Mouse (Mus musculus) CH12.LX (cell line): ENCODE measurements at regions not wholly inside any gene's neighbourhood (a gene's known extent, or its start where the extent isn't known, plus 50 kb on each side); places are given as distances from the start of the nearest gene placed in this dataset.

Experiments used
- DNase-seq: peaks from one replicate; pipeline ENCODE4 v3.0.0-alpha.2; 2013; ENCODE audit errors: extremely low read depth
- H3K27ac ChIP-seq: 2 replicates; pipeline ENCODE4 v1.5.1; 2012; ENCODE audit warnings: low read depth, mild to moderate bottlenecking, control low read depth, moderate library complexity; ENCODE audit not compliant: insufficient read depth
- H3K27me3 ChIP-seq: replicated peaks from 2 replicates; pipeline ENCODE3; 2012; ENCODE audit warnings: inconsistent platforms
- H3K36me3 ChIP-seq, 2 experiments: replicated peaks in 1 of 2; 2 replicates each; pipeline versions ENCODE3 to v1.6.1; 2012; ENCODE audit warnings: inconsistent platforms in 1 of 2, low read length in 1 of 2, mild to moderate bottlenecking in 1 of 2, mixed read lengths in 1 of 2, moderate library complexity in 1 of 2; ENCODE audit not compliant: control insufficient read depth in 1 of 2, insufficient read depth in 1 of 2
- H3K4me1 ChIP-seq, 2 experiments: 2 replicates each; pipeline ENCODE4 v1.6.1; 2012; ENCODE audit warnings: inconsistent platforms in 1 of 2, moderate library complexity in 1 of 2; ENCODE audit not compliant: insufficient read depth in 2 of 2, control insufficient read depth in 1 of 2
- H3K4me2 ChIP-seq: 2 replicates; pipeline ENCODE4 v1.6.1; 2012; ENCODE audit warnings: low read depth, mild to moderate bottlenecking, control low read depth; ENCODE audit not compliant: poor library complexity, insufficient read depth, severe bottlenecking
- H3K4me3 ChIP-seq, 3 experiments: fragments of 150-350 bp in 1 of 3; sonication (generic) in 1 of 3; replicated peaks in 1 of 3; 2 replicates each; pipeline versions ENCODE3 to v1.5.1; 2011 to 2012; ENCODE audit warnings: low read depth in 2 of 3, low read length in 2 of 3, mild to moderate bottlenecking in 2 of 3, moderate library complexity in 2 of 3, control low read depth in 1 of 3, improper control_type of control experiment in 1 of 3, inconsistent platforms in 1 of 3, mixed read lengths in 1 of 3; ENCODE audit not compliant: poor library complexity in 1 of 3
- H3K79me2 ChIP-seq: replicated peaks from 2 replicates; pipeline ENCODE4 v1.6.1; 2012; ENCODE audit warnings: mild to moderate bottlenecking, moderate library complexity; ENCODE audit not compliant: control insufficient read depth, poor library complexity, insufficient read depth, severe bottlenecking; ENCODE audit errors: extremely low read depth
- H3K9ac ChIP-seq: 2 replicates; pipeline ENCODE4 v1.6.1; 2012; ENCODE audit warnings: low read depth, mild to moderate bottlenecking, control low read depth, moderate library complexity; ENCODE audit not compliant: insufficient read depth
- H3K9me3 ChIP-seq: replicated peaks from 2 replicates; pipeline ENCODE3; 2012; ENCODE audit warnings: low read length, inconsistent platforms, mixed read lengths
- BHLHE40 ChIP-seq: IDR thresholded peaks from 2 replicates; pipeline ENCODE4 v1.6.1; 2011; ENCODE audit warnings: mild to moderate bottlenecking, low read depth, low read length, improper control_type of control experiment
- CHD1 ChIP-seq: IDR thresholded peaks from 2 replicates; pipeline ENCODE4 v1.6.1; 2012; ENCODE audit warnings: low read depth, low read length, improper control_type of control experiment, inconsistent platforms
- E2F4 ChIP-seq: IDR thresholded peaks from 2 replicates; pipeline ENCODE4 v1.6.1; 2011; ENCODE audit warnings: low read depth, low read length, improper control_type of control experiment; ENCODE audit not compliant: insufficient replicate concordance
- ELF1 ChIP-seq: IDR thresholded peaks from 2 replicates; pipeline ENCODE4 v1.6.1; 2014; ENCODE audit warnings: low read depth, mild to moderate bottlenecking, inconsistent platforms, low read length, improper control_type of control experiment
- ETS1 ChIP-seq: conservative IDR thresholded peaks from 2 replicates; pipeline ENCODE4 v1.6.1; 2012; ENCODE audit warnings: low read depth, mild to moderate bottlenecking, inconsistent platforms, low read length, improper control_type of control experiment, moderate library complexity
- JUND ChIP-seq: conservative IDR thresholded peaks from 2 replicates; pipeline ENCODE4 v1.6.1; 2011; ENCODE audit warnings: low read depth, low read length, improper control_type of control experiment
- MAFK ChIP-seq: IDR thresholded peaks from 2 replicates; pipeline ENCODE4 v1.6.1; 2011; ENCODE audit warnings: low read length, improper control_type of control experiment; ENCODE audit not compliant: insufficient replicate concordance
- MAX ChIP-seq: IDR thresholded peaks from 2 replicates; pipeline ENCODE4 v1.6.1; 2011; ENCODE audit warnings: low read length, improper control_type of control experiment
- MAZ ChIP-seq: IDR thresholded peaks from 2 replicates; pipeline ENCODE4 v1.6.1; 2012; ENCODE audit warnings: low read depth, mild to moderate bottlenecking, inconsistent platforms, low read length, improper control_type of control experiment, moderate library complexity
- MEF2A ChIP-seq: IDR thresholded peaks from 2 replicates; pipeline ENCODE4 v1.6.1; 2014; ENCODE audit warnings: low read depth, mild to moderate bottlenecking, inconsistent platforms, low read length, improper control_type of control experiment, borderline replicate concordance
- PAX5 ChIP-seq: IDR thresholded peaks from 2 replicates; pipeline ENCODE4 v1.6.1; 2012; ENCODE audit warnings: low read length, inconsistent platforms, mixed read lengths
- SIN3A ChIP-seq: IDR thresholded peaks from 2 replicates; pipeline ENCODE4 v1.6.1; 2012; ENCODE audit warnings: low read length, improper control_type of control experiment, inconsistent platforms
- SMC3 ChIP-seq: IDR thresholded peaks from 2 replicates; pipeline ENCODE4 v1.6.1; 2011; ENCODE audit warnings: low read depth, low read length, improper control_type of control experiment
- UBTF ChIP-seq: IDR thresholded peaks from 2 replicates; pipeline ENCODE4 v1.6.1; 2012; ENCODE audit warnings: low read depth, mild to moderate bottlenecking, inconsistent platforms, low read length, improper control_type of control experiment, moderate library complexity
- USF2 ChIP-seq: conservative IDR thresholded peaks from 2 replicates; pipeline ENCODE4 v1.6.1; 2011; ENCODE audit warnings: low read depth, low read length, improper control_type of control experiment
- ZMIZ1 ChIP-seq: IDR thresholded peaks from 2 replicates; pipeline ENCODE4 v1.6.1; 2012; ENCODE audit warnings: low read depth, mild to moderate bottlenecking, inconsistent platforms, low read length, improper control_type of control experiment
- dilution Hi-C: fragments of 300-500 bp; cut with MboI; formaldehyde crosslinking; loops from 2 replicates; pipeline ENCODE4 v1.14.3; 2020; ENCODE audit warnings: low sequenced_read_pairs; ENCODE audit not compliant: extremely low pct_unique_long_range_greater_than_20kb, extremely low pct_ligation_motif_present
- in situ Hi-C: fragments of 300-500 bp; cut with MboI; formaldehyde crosslinking; loops from 3 replicates; pipeline ENCODE4 v1.14.3; 2019; ENCODE audit warnings: low sequenced_read_pairs, low pct_ligation_motif_present, low pct_unique_long_range_greater_than_20kb, mixed read lengths

- Histone ChIP-seq H3K9ac (no peak overlapping the region), H3K27me3 (no peaks in the 10 kb centered on the region), H3K36me3 (no peaks in the 10 kb centered on the region), H3K27ac (no peak overlapping the region), H3K4me2 (no peak overlapping the region), H3K9me3 (peaks cover 18% of the 10 kb centered on the region), H3K4me1 (no peaks in the 10 kb centered on the region), H3K4me3 (no peak overlapping the region), H3K79me2 (no peaks in the 10 kb centered on the region)
- no peak for DNase-seq
- dilution Hi-C loops (no loop called here), in situ Hi-C loops (no loop called here)
- TF ChIP-seq ELF1, result no peak
- no peak for TF ChIP-seq SIN3A
- TF ChIP-seq UBTF, result no peak
- TF ChIP-seq MEF2A, result no peak
- no peak for TF ChIP-seq ZMIZ1
- TF ChIP-seq PAX5, result no peak
- no peak for TF ChIP-seq E2F4
- TF ChIP-seq BHLHE40, result no peak
- no peak for TF ChIP-seq CHD1
- TF ChIP-seq USF2, result no peak
- no peak for TF ChIP-seq MAFK
- no peak for TF ChIP-seq ETS1
- TF ChIP-seq, all 38 proteins: peak for 0
Measured at GRCm38 (mm10) chr13:97317633-97318032, 76.7 kb downstream of the Enc1 start.

- in situ Hi-C loops, result no loop called here
- Histone ChIP-seq H3K4me3 (no peak overlapping the region), H3K9ac (no peak overlapping the region), H3K9me3 (peaks cover 3% of the 10 kb centered on the region), H3K27me3 (no peaks in the 10 kb centered on the region), H3K79me2 (no peaks in the 10 kb centered on the region), H3K4me2 (no peak overlapping the region), H3K27ac (no peak overlapping the region), H3K4me1 (no peaks in the 10 kb centered on the region), H3K36me3 (no peaks in the 10 kb centered on the region)
- dilution Hi-C loops, result no loop called here
- no peak for TF ChIP-seq SMC3
- TF ChIP-seq ZMIZ1, result no peak
- no peak for TF ChIP-seq USF2
- no peak for TF ChIP-seq MAZ
- no peak for TF ChIP-seq MAX
- no peak for TF ChIP-seq JUND
- no peak for DNase-seq
Measured at GRCm38 (mm10) chr13:97312420-97313370, 71.8 kb downstream of the Enc1 start.
